Mouse (Mus musculus): ENCODE measurements at regions not wholly inside any gene's neighbourhood (a gene's known extent, or its start where the extent isn't known, plus 50 kb on each side); places are given as distances from the start of the nearest gene placed in this dataset.

GRCm38 (mm10) chr6:112062956-112063355 lies 210.6 kb upstream of the Lmcd1 start:
- TF ChIP-seq CTCF (IDR thresholded peaks at IDR 0.05; ENCODE audit: low read depth) (no peak), EP300 (optimal IDR thresholded peaks at IDR 0.05) (no peak)

Data from stomach, postnatal 0 days (tissue).